Mouse (Mus musculus) frontal cortex, postnatal 10 days (tissue): Measurements from ENCODE around the gene Ece1.
A peak's percentile ranks its signal among the peaks of the same experiment; 100 is the strongest.

Experiments
- DNase-seq, 2 experiments: peaks; one replicate each; pipeline ENCODE4 v3.0.0; 2022; ENCODE audit warnings: low spot score in 2 of 2, mixed read lengths in 1 of 2

Gene Ece1

GRCm38 (mm10) chr4:137855741-137856341 is 6.2 kb upstream of the Ece1 start:
- DNase-seq = no peak

- no peak for DNase-seq
Observed at GRCm38 (mm10) chr4:137857116-137857515, 4.9 kb upstream of the Ece1 start.

GRCm38 (mm10) chr4:137858371-137858770 is 3.7 kb upstream of the Ece1 start:
- DNase-seq = no peak

GRCm38 (mm10) chr4:137861461-137862011 is 501 bp upstream of the Ece1 start:
- peak in 1 of 2 experiments; percentile 29 for DNase-seq

- DNase-seq = no peak
Observed at GRCm38 (mm10) chr4:137862516-137863240, 641 bp downstream of the Ece1 start.

- no peak for DNase-seq
Observed at GRCm38 (mm10) chr4:137864031-137864430, 2.0 kb downstream of the Ece1 start.

- no peak for DNase-seq
Observed at GRCm38 (mm10) chr4:137864769-137865168, 2.7 kb downstream of the Ece1 start.

- peak in 1 of 2 experiments; percentile 48 for DNase-seq
Observed at GRCm38 (mm10) chr4:137865221-137865641, 3.2 kb downstream of the Ece1 start.

GRCm38 (mm10) chr4:137866206-137866863 is 4.3 kb downstream of the Ece1 start:
- DNase-seq = no peak

GRCm38 (mm10) chr4:137867225-137867624 is 5.2 kb downstream of the Ece1 start:
- no peak for DNase-seq

- DNase-seq = no peak
Observed at GRCm38 (mm10) chr4:137867675-137868257, 5.7 kb downstream of the Ece1 start.

- DNase-seq = peak in 1 of 2 experiments; percentile 35
Observed at GRCm38 (mm10) chr4:137869667-137870274, 7.7 kb downstream of the Ece1 start.

GRCm38 (mm10) chr4:137870979-137871378 is 8.9 kb downstream of the Ece1 start:
- DNase-seq = no peak

- no peak for DNase-seq
Observed at GRCm38 (mm10) chr4:137871431-137871830, 9.4 kb downstream of the Ece1 start.

GRCm38 (mm10) chr4:137874337-137874736 is 12.3 kb downstream of the Ece1 start:
- no peak for DNase-seq

- DNase-seq = no peak
Observed at GRCm38 (mm10) chr4:137874826-137875225, 12.8 kb downstream of the Ece1 start.

- no peak for DNase-seq
Observed at GRCm38 (mm10) chr4:137875466-137876092, 13.5 kb downstream of the Ece1 start.

GRCm38 (mm10) chr4:137876834-137877233 is 14.8 kb downstream of the Ece1 start:
- DNase-seq = no peak

- DNase-seq = no peak
Observed at GRCm38 (mm10) chr4:137877432-137877881, 15.4 kb downstream of the Ece1 start.

- DNase-seq = no peak
Observed at GRCm38 (mm10) chr4:137879383-137880156, 17.5 kb downstream of the Ece1 start.
